Mouse (Mus musculus) layer of hippocampus, adult 2 months (tissue): ENCODE results near the gene Rhbdd2. TPM values are rescaled to one million over a fixed set of nuclear protein-coding genes. Genes with fewer than 3 reads are reported as not detected.

Source experiments
- DNase-seq, 2 experiments: peaks; one replicate each; pipeline ENCODE4 v3.0.0; 2022; ENCODE audit warnings: low spot score in 2 of 2
- H3K27ac ChIP-seq: fragments of 200-600 bp; 2 replicates; pipeline ENCODE4 v1.8.1; 2022
- H3K4me3 ChIP-seq: fragments of 200-600 bp; 2 replicates; pipeline ENCODE4 v1.8.1; 2022; ENCODE audit warnings: mild to moderate bottlenecking
- CTCF ChIP-seq: fragments of 200-600 bp; conservative IDR thresholded peaks from 2 replicates; pipeline ENCODE4 v1.8.1; 2022; ENCODE audit warnings: antibody characterized with exemption, mild to moderate bottlenecking, moderate library complexity
- total RNA-seq, 2 experiments: library from RNA; stranded (reverse); gene quantifications; 2 replicates each; pipeline ENCODE4 v1.2.3; 2021

The Rhbdd2 gene
- total RNA-seq, 2 experiments from 2014 or later, result 86.2 to 86.5 TPM

GRCm38 (mm10) chr5:135653209-135653608 lies 20.8 kb downstream of the Rhbdd2 start:
- no peak overlapping the region for H3K4me3 ChIP-seq
- no peak overlapping the region for H3K27ac ChIP-seq
- TF ChIP-seq CTCF, result no peak
- no peak for DNase-seq

GRCm38 (mm10) chr5:135656046-135656445 lies 23.6 kb downstream of the Rhbdd2 start:
- Histone ChIP-seq H3K4me3 (no peak overlapping the region), H3K27ac (no peak overlapping the region)
- no peak for TF ChIP-seq CTCF
- no peak for DNase-seq

- no peak overlapping the region for H3K4me3 ChIP-seq
- no peak for DNase-seq
Measured at GRCm38 (mm10) chr5:135657128-135657527, 24.7 kb downstream of the Rhbdd2 start.

GRCm38 (mm10) chr5:135657703-135658373 lies 25.4 kb downstream of the Rhbdd2 start:
- no peak for TF ChIP-seq CTCF

More at GRCm38 (mm10) chr5:135657128-135657527, 24.7 kb downstream of the Rhbdd2 start:
- H3K27ac ChIP-seq, result no peak overlapping the region
- no peak for TF ChIP-seq CTCF

GRCm38 (mm10) chr5:135659956-135660355 lies 27.5 kb downstream of the Rhbdd2 start:
- no peak for DNase-seq
- Histone ChIP-seq H3K27ac (no peak overlapping the region), H3K4me3 (no peak overlapping the region)
- no peak for TF ChIP-seq CTCF

More at GRCm38 (mm10) chr5:135657703-135658373, 25.4 kb downstream of the Rhbdd2 start:
- H3K27ac ChIP-seq, result no peak overlapping the region
- no peak for DNase-seq
- no peak overlapping the region for H3K4me3 ChIP-seq

GRCm38 (mm10) chr5:135660535-135660934 lies 28.1 kb downstream of the Rhbdd2 start:
- H3K4me3 ChIP-seq, result no peak overlapping the region
- DNase-seq, result no peak
- no peak overlapping the region for H3K27ac ChIP-seq
- no peak for TF ChIP-seq CTCF

GRCm38 (mm10) chr5:135666890-135667289 lies 34.5 kb downstream of the Rhbdd2 start:
- no peak overlapping the region for H3K4me3 ChIP-seq
- H3K27ac ChIP-seq, result no peak overlapping the region
- DNase-seq, result no peak
- TF ChIP-seq CTCF, result no peak

- DNase-seq, result no peak
- TF ChIP-seq CTCF, result no peak
- H3K27ac ChIP-seq, result no peak overlapping the region
- no peak overlapping the region for H3K4me3 ChIP-seq
Measured at GRCm38 (mm10) chr5:135668071-135668470, 35.7 kb downstream of the Rhbdd2 start.

GRCm38 (mm10) chr5:135669741-135670275 lies 37.4 kb downstream of the Rhbdd2 start, which contains the start of gene Por:
TSS of gene Por (plus strand) at chr5:135670033.
- DNase-seq, result no peak
- H3K4me3 ChIP-seq, result no peak within 1 kb of the TSS
- no peak within 1 kb of the TSS for H3K27ac ChIP-seq
- no peak for TF ChIP-seq CTCF

- Histone ChIP-seq H3K4me3 (no peak overlapping the region), H3K27ac (no peak overlapping the region)
- DNase-seq, result no peak
- no peak for TF ChIP-seq CTCF
Measured at GRCm38 (mm10) chr5:135670881-135671280, 38.5 kb downstream of the Rhbdd2 start.

GRCm38 (mm10) chr5:135672509-135672908 lies 40.1 kb downstream of the Rhbdd2 start:
- DNase-seq, result no peak
- Histone ChIP-seq H3K27ac (no peak overlapping the region), H3K4me3 (no peak overlapping the region)
- TF ChIP-seq CTCF, result no peak

GRCm38 (mm10) chr5:135672980-135673379 lies 40.6 kb downstream of the Rhbdd2 start:
- Histone ChIP-seq H3K4me3 (no peak overlapping the region), H3K27ac (no peak overlapping the region)
- no peak for TF ChIP-seq CTCF

GRCm38 (mm10) chr5:135674349-135674775 lies 41.9 kb downstream of the Rhbdd2 start:
- H3K4me3 ChIP-seq, result no peak overlapping the region
- peak overlapping the region; percentile 65; the same call in 1 of the 2 replicates for H3K27ac ChIP-seq
- no peak for DNase-seq
- TF ChIP-seq CTCF, result no peak

More at GRCm38 (mm10) chr5:135672980-135673379, 40.6 kb downstream of the Rhbdd2 start:
- no peak for DNase-seq

- TF ChIP-seq CTCF, result no peak
- peak overlapping the region; percentile 81 for H3K27ac ChIP-seq
- DNase-seq, result peak; percentile 60 to 82
- H3K4me3 ChIP-seq, result peak overlapping the region; percentile 41
Measured at GRCm38 (mm10) chr5:135674821-135675220, 42.4 kb downstream of the Rhbdd2 start.
